Mouse (Mus musculus): ENCODE results near the gene Galk1. TPM values are rescaled to one million over a fixed set of nuclear protein-coding genes. Genes with fewer than 3 reads are reported as not detected.
"Not testable (repeated sequence)": the region's sequence is repeated elsewhere in the genome, so short reads cannot be mapped to it uniquely, and the experiment has no call there.

Galk1 gene
- polyA plus RNA-seq, 1 experiment from 2014 or later = 140 TPM

DNA sequence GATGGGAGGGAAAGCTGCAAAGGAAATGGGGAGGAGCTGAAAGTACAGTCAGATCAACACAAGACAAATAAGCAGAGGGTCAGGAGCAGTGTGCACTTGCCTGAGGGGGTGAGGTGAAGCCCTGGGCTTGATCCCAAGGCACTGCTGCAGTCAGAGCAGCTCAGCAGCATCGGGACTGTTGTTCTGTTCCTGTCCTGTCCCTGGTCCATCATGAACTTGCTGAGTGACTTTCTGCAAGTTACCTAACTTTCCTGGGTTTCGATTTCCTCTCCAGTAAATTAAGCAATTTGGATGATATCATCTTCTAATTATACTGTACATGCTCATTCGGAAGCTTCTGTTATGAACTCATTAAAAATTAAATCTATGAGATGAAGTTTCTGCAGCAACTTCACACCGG lies 15.2 kb upstream of the Galk1 start, which contains the start of gene H3f3b:
Gene H3f3b, minus strand, starts transcription at position 207 of the 400 bp plus-strand sequence.
- Histone ChIP-seq H3K4me1 (ENCODE audit: control insufficient read depth, insufficient read depth, low read length) (peaks cover 13% of the 10 kb centered on the region), H3K4me3 (ENCODE audit: low read depth, low read length) (no peak within 1 kb of the TSS), H3K9ac (ENCODE audit: low read depth, low read length) (no peak within 1 kb of the TSS), H3K9me3 (ENCODE audit: control insufficient read depth, low read length) (no peaks in the 10 kb centered on the region), H3K36me3 (ENCODE audit: control insufficient read depth, insufficient read depth, low read length) (peaks cover 6% of the 10 kb centered on the region; the same call in 1 of the 2 replicates), H3K27me3 (replicated peaks; ENCODE audit: control insufficient read depth, insufficient read depth, low read length) (no peaks in the 10 kb centered on the region), H3K4me2 (ENCODE audit: low read depth, low read length) (no peak within 1 kb of the TSS), H3K27ac (replicated peaks; ENCODE audit: low read depth, low read length) (no peak within 1 kb of the TSS)
- no peak for ATAC-seq (ENCODE audit: low read depth)
- WGBS = 69% methylated on average over 4 of the region's 4 CpGs
- DNase-seq (ENCODE audit: low spot score) = no peak

- no peaks in the 10 kb centered on the region for H3K27me3 ChIP-seq (replicated peaks; ENCODE audit: control insufficient read depth, insufficient read depth, low read length)
- H3K9me3 ChIP-seq (ENCODE audit: control insufficient read depth, low read length) = no peaks in the 10 kb centered on the region
- peaks cover 28% of the 10 kb centered on the region for H3K36me3 ChIP-seq (ENCODE audit: control insufficient read depth, insufficient read depth, low read length)
- H3K4me1 ChIP-seq (ENCODE audit: control insufficient read depth, insufficient read depth, low read length) = peaks cover 4% of the 10 kb centered on the region
- peak overlapping the region; percentile 71 for H3K27ac ChIP-seq (replicated peaks; ENCODE audit: low read depth, low read length)
- H3K4me3 ChIP-seq (ENCODE audit: low read depth, low read length) = no peak overlapping the region
- no peak for ATAC-seq (ENCODE audit: low read depth)
- no peak overlapping the region for H3K9ac ChIP-seq (ENCODE audit: low read depth, low read length)
- WGBS = 87% methylated on average over 3 of the region's 3 CpGs
- no peak for DNase-seq (ENCODE audit: low spot score)
- no peak overlapping the region for H3K4me2 ChIP-seq (ENCODE audit: low read depth, low read length)
Measured at GRCm38 (mm10) chr11:116025056-116025845, 12.7 kb upstream of the Galk1 start.

DNA sequence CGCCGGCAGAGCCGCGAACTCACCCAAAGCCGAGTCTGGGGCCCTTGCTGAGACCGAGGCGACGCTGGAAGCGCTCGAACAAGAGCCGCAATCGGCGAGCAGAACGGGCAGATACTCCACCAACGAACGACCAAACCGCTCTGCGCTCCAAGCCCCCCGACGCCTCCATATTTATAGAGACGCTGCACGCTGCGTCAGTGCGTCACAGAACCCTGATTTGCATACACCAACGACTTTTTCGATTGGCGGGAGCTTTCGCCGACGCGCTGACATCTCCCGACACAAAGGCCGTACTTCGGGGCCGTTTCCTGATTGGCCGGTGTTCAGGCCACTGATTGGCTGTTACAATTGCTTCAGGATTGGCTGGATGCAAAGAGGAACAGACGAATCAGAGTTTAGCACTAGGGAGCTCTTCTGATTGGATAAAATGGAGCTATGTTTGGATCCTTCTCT lies 11.9 kb upstream of the Galk1 start:
- Histone ChIP-seq H3K36me3 (ENCODE audit: control insufficient read depth, insufficient read depth, low read length) (peaks cover 28% of the 10 kb centered on the region), H3K9ac (ENCODE audit: low read depth, low read length) (peak overlapping the region; percentile 99)
- 0% methylated on average over 22 of the region's 37 CpGs for WGBS

DNA sequence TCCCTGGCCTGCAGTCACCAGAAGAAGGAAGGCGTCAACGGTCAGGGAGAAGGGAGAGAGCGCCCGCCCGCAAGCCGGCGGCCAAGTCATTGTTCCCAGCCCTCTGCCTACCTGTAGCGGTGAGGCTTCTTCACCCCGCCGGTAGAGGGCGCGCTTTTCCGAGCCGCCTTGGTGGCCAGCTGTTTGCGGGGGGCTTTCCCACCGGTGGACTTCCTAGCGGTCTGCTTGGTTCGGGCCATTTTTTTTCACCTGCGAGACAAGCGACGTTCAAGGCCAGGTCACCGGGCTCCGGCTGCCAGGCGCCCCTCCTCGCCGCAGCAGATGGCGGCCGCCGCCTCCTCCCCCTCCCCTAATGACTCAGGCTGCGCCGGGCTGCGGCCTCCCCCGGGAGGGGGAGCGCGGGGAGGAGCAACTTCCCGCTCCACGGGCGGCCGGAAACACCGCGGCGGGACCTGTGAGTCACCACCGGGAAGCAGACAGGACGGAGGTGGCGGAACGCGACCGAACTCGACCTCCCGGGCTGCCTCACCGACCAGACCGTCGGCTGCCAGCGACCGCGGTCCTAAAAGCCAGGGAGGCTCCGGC lies 11.3 kb upstream of the Galk1 start:
- peaks cover 28% of the 10 kb centered on the region for H3K36me3 ChIP-seq (ENCODE audit: control insufficient read depth, insufficient read depth, low read length)
- no peaks in the 10 kb centered on the region for H3K9me3 ChIP-seq (ENCODE audit: control insufficient read depth, low read length)
- H3K4me2 ChIP-seq (ENCODE audit: low read depth, low read length) = peak overlapping the region; percentile 50
- ATAC-seq (ENCODE audit: low read depth) (peak; percentile 53), DNase-seq (ENCODE audit: low spot score) (peak; percentile 86)
- peak overlapping the region; percentile 99 for H3K9ac ChIP-seq (ENCODE audit: low read depth, low read length)
- peak overlapping the region; percentile 99 for H3K27ac ChIP-seq (replicated peaks; ENCODE audit: low read depth, low read length)
- 0% methylated on average over 17 of the region's 57 CpGs for WGBS
- no peaks in the 10 kb centered on the region for H3K27me3 ChIP-seq (replicated peaks; ENCODE audit: control insufficient read depth, insufficient read depth, low read length)
- peak overlapping the region; percentile 92 for H3K4me3 ChIP-seq (ENCODE audit: low read depth, low read length)
- no peaks in the 10 kb centered on the region for H3K4me1 ChIP-seq (ENCODE audit: control insufficient read depth, insufficient read depth, low read length)

More for the DNA sequence above, 11.9 kb upstream of the Galk1 start:
- H3K27me3 ChIP-seq (replicated peaks; ENCODE audit: control insufficient read depth, insufficient read depth, low read length) = no peaks in the 10 kb centered on the region
- H3K9me3 ChIP-seq (ENCODE audit: control insufficient read depth, low read length) = no peaks in the 10 kb centered on the region
- DNase-seq (ENCODE audit: low spot score) (peak; percentile 100), ATAC-seq (ENCODE audit: low read depth) (peak; percentile 92)
- H3K4me1 ChIP-seq (ENCODE audit: control insufficient read depth, insufficient read depth, low read length) = peaks cover 1% of the 10 kb centered on the region
- peak overlapping the region; percentile 92 for H3K4me3 ChIP-seq (ENCODE audit: low read depth, low read length)
- peak overlapping the region; percentile 50 for H3K4me2 ChIP-seq (ENCODE audit: low read depth, low read length)
- peak overlapping the region; percentile 99 for H3K27ac ChIP-seq (replicated peaks; ENCODE audit: low read depth, low read length)

- DNase-seq (ENCODE audit: low spot score); H3K9me3 ChIP-seq (ENCODE audit: control insufficient read depth, low read length); H3K4me1 ChIP-seq (ENCODE audit: control insufficient read depth, insufficient read depth, low read length); ATAC-seq (ENCODE audit: low read depth); H3K27me3 ChIP-seq (replicated peaks; ENCODE audit: control insufficient read depth, insufficient read depth, low read length): not testable (repeated sequence)
- H3K4me2 ChIP-seq (ENCODE audit: low read depth, low read length) = peak overlapping the region; percentile 60
- peak overlapping the region; percentile 92 for H3K4me3 ChIP-seq (ENCODE audit: low read depth, low read length)
- H3K27ac ChIP-seq (replicated peaks; ENCODE audit: low read depth, low read length) = peak overlapping the region; percentile 99
- H3K9ac ChIP-seq (ENCODE audit: low read depth, low read length) = peak overlapping the region; percentile 99
- H3K36me3 ChIP-seq (ENCODE audit: control insufficient read depth, insufficient read depth, low read length) = peaks cover 28% of the 10 kb centered on the region
- WGBS = 6% methylated on average over 12 of the region's 18 CpGs
Measured at GRCm38 (mm10) chr11:116023074-116023770, 10.7 kb upstream of the Galk1 start.

DNA sequence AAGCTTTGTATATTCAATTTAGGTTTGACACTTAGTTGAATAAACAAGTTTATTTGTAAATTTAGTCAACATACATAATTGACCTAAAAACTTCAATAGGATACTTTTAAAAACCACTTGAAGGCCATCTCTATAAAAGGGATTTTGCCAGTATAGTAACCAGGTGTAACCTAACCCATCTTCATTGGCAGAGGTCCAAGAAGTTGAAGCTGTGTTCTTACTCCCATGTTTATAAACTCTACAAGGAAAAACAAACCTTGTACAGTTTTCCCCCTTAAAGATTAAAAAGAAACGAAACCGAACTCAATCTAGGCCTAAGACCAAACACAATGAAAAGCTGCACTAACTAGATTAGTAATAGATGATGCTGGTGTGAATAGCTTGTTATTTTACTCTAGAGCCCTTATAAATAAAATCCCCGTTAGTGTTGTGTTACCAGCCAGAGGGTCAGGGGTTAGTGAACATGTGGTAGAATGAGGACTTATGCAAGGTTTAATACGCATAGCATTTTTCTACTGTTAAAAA lies 9.8 kb upstream of the Galk1 start:
- Histone ChIP-seq H3K27ac (replicated peaks; ENCODE audit: low read depth, low read length) (no peak overlapping the region), H3K27me3 (replicated peaks; ENCODE audit: control insufficient read depth, insufficient read depth, low read length) (no peaks in the 10 kb centered on the region), H3K4me2 (ENCODE audit: low read depth, low read length) (peak overlapping the region; percentile 60), H3K9me3 (ENCODE audit: control insufficient read depth, low read length) (no peaks in the 10 kb centered on the region), H3K36me3 (ENCODE audit: control insufficient read depth, insufficient read depth, low read length) (peaks cover 28% of the 10 kb centered on the region), H3K9ac (ENCODE audit: low read depth, low read length) (peak overlapping the region; percentile 19), H3K4me1 (ENCODE audit: control insufficient read depth, insufficient read depth, low read length) (no peaks in the 10 kb centered on the region), H3K4me3 (ENCODE audit: low read depth, low read length) (peak overlapping the region; percentile 33)
- no peak for ATAC-seq (ENCODE audit: low read depth)
- WGBS = 41% methylated on average over 4 of the region's 4 CpGs
- DNase-seq (ENCODE audit: low spot score) = peak; percentile 33

GRCm38 (mm10) chr11:116021328-116022220 lies 9.1 kb upstream of the Galk1 start:
- ATAC-seq (ENCODE audit: low read depth) (no peak), DNase-seq (ENCODE audit: low spot score) (no peak)
- Histone ChIP-seq H3K4me2 (ENCODE audit: low read depth, low read length) (peak overlapping the region; percentile 60), H3K27ac (replicated peaks; ENCODE audit: low read depth, low read length) (no peak overlapping the region), H3K4me1 (ENCODE audit: control insufficient read depth, insufficient read depth, low read length) (no peaks in the 10 kb centered on the region), H3K9ac (ENCODE audit: low read depth, low read length) (0 out of 2 replicates have a peak overlapping the region, but pooled peaks have one; percentile 25), H3K27me3 (replicated peaks; ENCODE audit: control insufficient read depth, insufficient read depth, low read length) (no peaks in the 10 kb centered on the region), H3K4me3 (ENCODE audit: low read depth, low read length) (peak overlapping the region; percentile 33), H3K9me3 (ENCODE audit: control insufficient read depth, low read length) (no peaks in the 10 kb centered on the region), H3K36me3 (ENCODE audit: control insufficient read depth, insufficient read depth, low read length) (peaks cover 28% of the 10 kb centered on the region)
- 75% methylated on average over 6 of the region's 6 CpGs for WGBS

Data from embryonic facial prominence, embryonic 14.5 days (tissue).